Mouse (Mus musculus) forebrain, postnatal 0 days (tissue): Measurements from ENCODE around the gene Zfp51. TPM values are rescaled to one million over a fixed set of nuclear protein-coding genes. Genes with fewer than 3 reads are reported as not detected.
"Not testable (repeated sequence)": the region's sequence is repeated elsewhere in the genome, so short reads cannot be mapped to it uniquely, and the experiment has no call there.

ENCODE experiments used
- ATAC-seq: fragments of 200-750 bp; cut with Nextera tagmentation; 2 replicates; pipeline ENCODE4 v1.8.0; 2017; ENCODE audit warnings: mild to moderate bottlenecking, moderate library complexity
- DNase-seq: peaks from one replicate; pipeline ENCODE4 v3.0.0-alpha.2; 2015
- H3K27ac ChIP-seq: fragments of 300-500 bp; sonication (generic); 2 replicates; pipeline ENCODE4 v1.5.1; 2014; ENCODE audit warnings: low read depth, mild to moderate bottlenecking, antibody characterized with exemption, low read length, moderate library complexity, mixed read lengths
- H3K27me3 ChIP-seq: fragments of 300-500 bp; sonication (generic); 2 replicates; pipeline ENCODE4 v1.6.1; 2014; ENCODE audit warnings: mild to moderate bottlenecking, low read length, mixed read lengths; ENCODE audit not compliant: insufficient read depth
- H3K36me3 ChIP-seq: fragments of 300-500 bp; sonication (generic); 2 replicates; pipeline ENCODE4 v1.6.1; 2014; ENCODE audit warnings: mild to moderate bottlenecking, moderate library complexity; ENCODE audit not compliant: insufficient read depth
- H3K4me1 ChIP-seq: fragments of 300-500 bp; sonication (generic); 2 replicates; pipeline ENCODE4 v1.6.1; 2014; ENCODE audit warnings: antibody characterized with exemption; ENCODE audit not compliant: insufficient read depth
- H3K4me2 ChIP-seq: fragments of 300-500 bp; sonication (generic); 2 replicates; pipeline ENCODE4 v1.6.1; 2014; ENCODE audit warnings: low read depth, mild to moderate bottlenecking, moderate library complexity
- H3K4me3 ChIP-seq: fragments of 300-500 bp; sonication (generic); 2 replicates; pipeline ENCODE4 v1.5.1; 2014; ENCODE audit warnings: low read depth, low read length, mixed read lengths
- H3K9ac ChIP-seq: fragments of 300-500 bp; sonication (generic); 2 replicates; pipeline ENCODE4 v1.6.1; 2014; ENCODE audit warnings: mild to moderate bottlenecking
- H3K9me3 ChIP-seq: fragments of 300-500 bp; sonication (generic); 2 replicates; pipeline ENCODE4 v1.6.1; 2016; ENCODE audit warnings: low read length
- CTCF ChIP-seq: sonication (generic); IDR thresholded peaks from 2 replicates; pipeline ENCODE4 v1.5.1; 2016; ENCODE audit warnings: antibody characterized with exemption, control low read depth, low read depth
- WGBS: fragments of 180-500 bp; shearing (Covaris S2); extraction: QIAGEN DNeasy Blood & Tissue Kit; methylation state at CpG from one replicate; pipeline ENCODE4 v1.1.7; 2014; 5-methylcytosine and 5-hydroxymethylcytosine counted together
- polyA plus RNA-seq: library from polyadenylated mRNA; unstranded; fragments of >200 nt; fragmentation: Nextera tagmentation; extraction: Ambion mirVana; gene quantifications from 2 replicates; pipeline ENCODE4 v1.2.1, GENCODE M21; 2015
- total RNA-seq: library from RNA; depleted of rRNA; stranded (reverse); fragments of >200 nt; gene quantifications from 2 replicates; pipeline ENCODE4 v1.2.3, GENCODE M21; 2014; rRNA removed

Zfp51 gene
- 6.5 and 7.7 TPM in 2 replicates for total RNA-seq
- polyA plus RNA-seq: 6.0 and 6.6 TPM in 2 replicates

GRCm38 (mm10) chr17:21450138-21450704, at the start of gene Zfp51:
Gene Zfp51 (plus strand): TSS chr17:21450374.
- WGBS: under 1% methylated on average over 26 of the region's 26 CpGs
- Histone ChIP-seq H3K4me2 (peak within 1 kb of the TSS; percentile 67), H3K27me3 (no peaks in the 10 kb centered on the region), H3K9me3 (no peaks in the 10 kb centered on the region), H3K36me3 (no peaks in the 10 kb centered on the region), H3K27ac (peak within 1 kb of the TSS; percentile 70), H3K4me1 (no peaks in the 10 kb centered on the region), H3K9ac (peak within 1 kb of the TSS; percentile 47), H3K4me3 (peak within 1 kb of the TSS; percentile 55)
- ATAC-seq: peak; percentile 98
- TF ChIP-seq CTCF: no peak
- peak; percentile 86 for DNase-seq

GRCm38 (mm10) chr17:21422664-21423599, 27.2 kb upstream of the Zfp51 start, which contains the start of gene Zfp54:
Gene Zfp54 (plus strand): TSS chr17:21423227.
- Histone ChIP-seq H3K9ac (peak within 1 kb of the TSS; percentile 41), H3K4me1 (no peaks in the 10 kb centered on the region; the same call in 1 of the 2 replicates), H3K27ac (peak within 1 kb of the TSS; percentile 50; the same call in 1 of the 2 replicates), H3K4me2 (peak within 1 kb of the TSS; percentile 82), H3K9me3 (no peaks in the 10 kb centered on the region), H3K4me3 (peak within 1 kb of the TSS; percentile 44), H3K36me3 (no peaks in the 10 kb centered on the region), H3K27me3 (no peaks in the 10 kb centered on the region)
- TF ChIP-seq CTCF: peak; percentile 82
- 1% methylated on average over 22 of the region's 22 CpGs for WGBS
- peak; percentile 97 for ATAC-seq
- peak; percentile 80 for DNase-seq

DNA sequence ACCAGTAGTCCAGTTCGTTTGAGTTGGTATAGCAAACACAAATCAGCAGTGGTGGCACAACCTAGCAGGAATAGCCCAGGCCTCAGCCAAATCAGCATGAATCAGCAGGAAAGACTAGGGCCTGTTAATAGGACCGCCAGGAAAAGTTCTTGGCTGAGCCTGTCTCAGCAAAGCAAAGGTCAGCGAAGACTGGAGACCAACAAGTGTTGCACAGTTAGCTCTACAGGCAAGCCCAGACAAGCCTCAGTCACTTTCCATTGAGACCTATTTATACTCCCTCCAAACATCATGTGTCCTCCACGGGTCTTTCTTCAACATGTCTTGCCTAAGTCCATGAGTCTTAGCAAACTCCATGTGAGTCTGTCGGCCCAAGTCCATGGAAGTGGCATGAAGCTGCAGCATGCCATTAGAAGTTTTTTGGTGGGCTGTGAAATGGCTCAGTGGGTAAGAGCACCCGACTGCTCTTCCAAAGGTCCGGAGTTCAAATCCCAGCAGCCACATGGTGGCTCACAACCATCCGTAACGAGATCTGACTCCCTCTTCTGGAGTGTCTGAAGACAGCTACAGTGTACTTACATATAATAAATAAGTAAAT, 11.3 kb upstream of the Zfp51 start:
- H3K4me1 ChIP-seq, ATAC-seq, H3K4me3 ChIP-seq, H3K27ac ChIP-seq, DNase-seq, H3K36me3 ChIP-seq, H3K27me3 ChIP-seq, H3K4me2 ChIP-seq, H3K9me3 ChIP-seq, H3K9ac ChIP-seq: not testable (repeated sequence)
- 84% methylated on average over 9 of the region's 9 CpGs for WGBS

DNA sequence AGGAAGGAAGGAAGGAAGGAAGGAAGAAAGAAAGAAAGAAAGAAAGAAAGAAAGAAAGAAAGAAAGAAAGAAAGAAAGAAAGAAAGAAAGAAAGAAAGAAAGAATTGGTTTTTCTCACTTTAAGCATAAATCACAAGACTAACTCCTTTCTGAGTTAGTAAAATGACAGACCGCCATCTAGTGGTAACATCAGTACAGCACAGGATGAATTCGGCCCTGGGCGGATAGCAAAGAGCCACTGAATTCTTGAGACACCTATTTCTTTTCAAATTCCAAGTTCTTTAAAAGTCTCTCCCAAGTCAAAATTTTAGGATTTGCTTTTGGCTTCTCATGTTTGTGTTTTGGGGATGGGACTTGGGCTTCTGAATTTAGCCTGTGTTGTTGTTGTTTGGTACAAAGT, 505 bp upstream of the Zfp51 start:
- under 1% methylated on average over 3 of the region's 3 CpGs for WGBS
- TF ChIP-seq CTCF: peak; percentile 79

DNA sequence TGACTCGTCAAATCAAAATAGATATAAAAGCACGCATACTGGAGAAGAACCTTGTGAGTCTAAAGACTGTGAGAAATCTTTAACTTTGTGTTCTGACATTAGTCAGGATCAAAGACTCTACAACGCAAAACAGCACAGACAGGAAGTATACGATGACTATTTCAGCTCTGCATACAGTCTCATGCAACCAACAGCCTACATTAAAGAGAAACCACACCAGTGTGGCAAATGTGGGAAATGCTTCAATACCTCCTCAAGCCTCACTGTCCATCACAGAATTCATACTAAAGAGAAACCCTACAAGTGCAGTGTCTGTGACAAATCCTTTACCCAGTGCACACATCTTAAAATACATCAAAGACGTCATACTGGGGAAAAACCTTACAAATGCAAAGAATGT, 13.4 kb downstream of the Zfp51 start:
- ATAC-seq (no peak), DNase-seq (no peak)
- Histone ChIP-seq H3K4me2 (no peak overlapping the region), H3K9me3 (no peaks in the 10 kb centered on the region), H3K36me3 (peaks cover 39% of the 10 kb centered on the region), H3K9ac (no peak overlapping the region), H3K27me3 (no peaks in the 10 kb centered on the region), H3K4me3 (no peak overlapping the region), H3K4me1 (no peaks in the 10 kb centered on the region), H3K27ac (no peak overlapping the region)
- no peak for TF ChIP-seq CTCF
- 98% methylated on average over 5 of the region's 5 CpGs for WGBS

More for the DNA sequence above, 505 bp upstream of the Zfp51 start:
- Histone ChIP-seq H3K4me2 (peak overlapping the region; percentile 67), H3K27me3 (no peaks in the 10 kb centered on the region), H3K36me3 (no peaks in the 10 kb centered on the region), H3K27ac (peak overlapping the region; percentile 70), H3K4me3 (peak overlapping the region; percentile 55), H3K9me3 (no peaks in the 10 kb centered on the region), H3K9ac (peak overlapping the region; percentile 47), H3K4me1 (no peaks in the 10 kb centered on the region)
- DNase-seq: peak; percentile 90
- peak; percentile 86 for ATAC-seq

GRCm38 (mm10) chr17:21472032-21472652, 22.0 kb downstream of the Zfp51 start:
- no peak for DNase-seq
- no peak overlapping the region for H3K9ac ChIP-seq
- H3K4me3 ChIP-seq: no peak overlapping the region
- no peak for ATAC-seq
- H3K27ac ChIP-seq: no peak overlapping the region
- no peaks in the 10 kb centered on the region for H3K27me3 ChIP-seq
- H3K4me1 ChIP-seq: no peaks in the 10 kb centered on the region
- no peaks in the 10 kb centered on the region for H3K9me3 ChIP-seq
- H3K4me2 ChIP-seq: no peak overlapping the region
- TF ChIP-seq CTCF: no peak
- WGBS: 71% methylated on average over 3 of the region's 3 CpGs
- no peaks in the 10 kb centered on the region for H3K36me3 ChIP-seq
